Mouse (Mus musculus) inflammation-experienced regulatory T-cells, adult 6 months (primary cell): ENCODE results near the gene Fkbp8. TPM values are rescaled to one million over a fixed set of nuclear protein-coding genes. Genes with fewer than 3 reads are reported as not detected.

Source experiments
- ATAC-seq: one replicate; pipeline ENCODE4 v1.8.0; 2017
- polyA plus RNA-seq, 3 experiments: library from polyadenylated mRNA; unstranded; fragments of 100-300 nt; shearing (Covaris generic); gene quantifications; one replicate each; pipeline ENCODE4 v1.2.1; 2017

Fkbp8 gene
- polyA plus RNA-seq, 3 experiments from 2014 or later, result 133 to 156 (median 138) TPM

- no peak for ATAC-seq
These were observed 2.2 kb downstream of the Fkbp8 start for GRCm38 (mm10) chr8:70529741-70530161.

GRCm38 (mm10) chr8:70530314-70530713 lies 2.8 kb downstream of the Fkbp8 start:
- ATAC-seq, result no peak

- ATAC-seq, result no peak
These were observed 6.8 kb downstream of the Fkbp8 start for GRCm38 (mm10) chr8:70534281-70534680.

GRCm38 (mm10) chr8:70535221-70535620 lies 7.7 kb downstream of the Fkbp8 start:
- no peak for ATAC-seq

GRCm38 (mm10) chr8:70535701-70536100 lies 8.2 kb downstream of the Fkbp8 start:
- no peak for ATAC-seq

- ATAC-seq, result no peak
These were observed 10.6 kb downstream of the Fkbp8 start for GRCm38 (mm10) chr8:70538024-70538579.

- ATAC-seq, result peak; percentile 73
These were observed 11.1 kb downstream of the Fkbp8 start for GRCm38 (mm10) chr8:70538633-70539076.

- ATAC-seq, result peak; percentile 78
These were observed 11.7 kb downstream of the Fkbp8 start, which contains the start of gene Ell for GRCm38 (mm10) chr8:70539077-70539813. Ell (plus strand) TSS chr8:70539457.

GRCm38 (mm10) chr8:70540013-70540506 lies 12.5 kb downstream of the Fkbp8 start:
- no peak for ATAC-seq

- no peak for ATAC-seq
These were observed 13.1 kb downstream of the Fkbp8 start for GRCm38 (mm10) chr8:70540507-70541071.

- ATAC-seq, result no peak
These were observed 13.6 kb downstream of the Fkbp8 start for GRCm38 (mm10) chr8:70541081-70541480.

- ATAC-seq, result no peak
These were observed 16.7 kb downstream of the Fkbp8 start for GRCm38 (mm10) chr8:70544200-70544687.

GRCm38 (mm10) chr8:70546412-70546811 lies 18.9 kb downstream of the Fkbp8 start:
- ATAC-seq, result no peak

GRCm38 (mm10) chr8:70547762-70548161 lies 20.2 kb downstream of the Fkbp8 start:
- no peak for ATAC-seq

GRCm38 (mm10) chr8:70549412-70550184 lies 22.1 kb downstream of the Fkbp8 start:
- ATAC-seq, result peak; percentile 82

GRCm38 (mm10) chr8:70551558-70552161 lies 24.1 kb downstream of the Fkbp8 start:
- no peak for ATAC-seq

- no peak for ATAC-seq
These were observed 25.3 kb downstream of the Fkbp8 start for GRCm38 (mm10) chr8:70552836-70553235.

GRCm38 (mm10) chr8:70553740-70554139 lies 26.2 kb downstream of the Fkbp8 start:
- no peak for ATAC-seq

GRCm38 (mm10) chr8:70555079-70555747 lies 27.7 kb downstream of the Fkbp8 start:
- no peak for ATAC-seq

- ATAC-seq, result peak; percentile 56
These were observed 30.8 kb downstream of the Fkbp8 start for GRCm38 (mm10) chr8:70558334-70558733.

- no peak for ATAC-seq
These were observed 31.5 kb downstream of the Fkbp8 start for GRCm38 (mm10) chr8:70558983-70559382.

GRCm38 (mm10) chr8:70560096-70560495 lies 32.6 kb downstream of the Fkbp8 start:
- ATAC-seq, result no peak
